Mouse (Mus musculus) brain, embryonic 14.5 days (tissue): ENCODE measurements around the gene Nbl1. TPM values are rescaled to one million over a fixed set of nuclear protein-coding genes. Genes with fewer than 3 reads are reported as not detected.

Source experiments
- DNase-seq: peaks from one replicate; pipeline ENCODE4 v3.0.0-alpha.2; 2011; ENCODE audit warnings: low read depth
- CTCF ChIP-seq: fragments of 200-500 bp; IDR thresholded peaks from 2 replicates; pipeline ENCODE4 v1.5.1; 2012; ENCODE audit warnings: inconsistent platforms, mild to moderate bottlenecking, moderate library complexity, borderline replicate concordance; ENCODE audit not compliant: insufficient read depth, insufficient read length; ENCODE audit errors: extremely low read depth
- POLR2A ChIP-seq: fragments of 200-500 bp; IDR thresholded peaks from 2 replicates; pipeline ENCODE4 v1.6.1; 2012; ENCODE audit warnings: mild to moderate bottlenecking, inconsistent platforms, borderline replicate concordance; ENCODE audit not compliant: poor library complexity, insufficient read depth, insufficient read length, severe bottlenecking; ENCODE audit errors: extremely low read depth
- polyA plus RNA-seq: library from polyadenylated mRNA; depleted of rRNA; stranded (reverse); fragments of >200 nt; gene quantifications from 2 replicates; pipeline ENCODE4 v1.2.3, GENCODE M21; 2012

Nbl1 gene
- polyA plus RNA-seq, 1 experiment, result 35.8 TPM

DNA sequence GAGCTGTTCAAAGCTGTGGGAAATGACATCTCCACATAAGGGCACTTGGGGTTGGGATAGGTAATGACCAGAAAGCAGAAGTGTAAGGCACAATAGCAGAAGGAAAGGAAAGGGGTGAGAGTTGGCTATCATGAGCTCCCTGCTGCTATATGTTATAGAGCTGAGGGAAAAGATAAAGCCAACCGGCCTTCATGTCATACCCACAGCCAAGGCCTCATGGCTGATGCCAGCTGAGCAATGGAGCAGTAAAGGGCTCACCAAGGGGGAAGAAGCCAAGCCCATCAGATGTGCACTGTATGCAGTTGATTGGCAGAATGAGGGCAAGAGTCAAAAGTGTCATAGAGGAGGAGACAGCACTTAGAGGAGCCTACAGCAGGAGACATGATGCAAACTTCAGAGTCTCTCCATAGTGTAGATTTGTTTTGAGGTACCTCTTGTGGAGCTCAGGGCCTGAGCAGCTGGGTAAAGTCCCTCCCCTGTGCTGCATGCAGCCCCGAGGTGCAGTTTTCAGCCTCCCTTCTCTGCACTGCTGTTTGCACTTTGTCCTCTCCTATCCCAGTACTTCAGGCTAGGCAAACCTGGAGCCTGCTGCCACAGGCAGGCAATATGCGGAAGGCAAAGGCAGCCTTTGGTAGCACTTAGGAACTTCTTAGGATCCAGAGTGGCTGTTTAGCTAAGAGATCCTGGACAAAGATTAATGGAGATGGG, 23.7 kb upstream of the Nbl1 start:
- TF ChIP-seq POLR2A (no peak), CTCF (no peak)
- DNase-seq, result peak; percentile 63

DNA sequence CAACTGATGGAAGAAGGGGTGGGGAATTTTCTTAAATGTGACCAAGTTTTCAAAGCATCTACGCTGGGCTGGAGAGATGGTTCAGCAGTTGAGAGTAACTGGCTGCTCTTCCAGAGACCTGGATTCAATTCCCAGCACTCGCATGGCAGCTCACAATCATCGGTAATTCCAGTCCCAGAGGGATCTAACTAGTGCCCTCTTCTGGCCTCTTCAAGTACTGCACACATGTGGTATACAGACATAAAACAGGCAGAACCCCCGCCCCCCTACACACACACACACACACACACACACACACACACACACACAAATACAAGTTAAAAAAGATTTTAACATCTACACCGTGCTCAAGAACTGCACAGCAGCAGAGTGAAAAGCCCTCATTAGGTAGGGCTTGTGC, 22.9 kb upstream of the Nbl1 start:
- TF ChIP-seq CTCF (peak; percentile 36; the same call in 1 of the 2 replicates), POLR2A (no peak)

DNA sequence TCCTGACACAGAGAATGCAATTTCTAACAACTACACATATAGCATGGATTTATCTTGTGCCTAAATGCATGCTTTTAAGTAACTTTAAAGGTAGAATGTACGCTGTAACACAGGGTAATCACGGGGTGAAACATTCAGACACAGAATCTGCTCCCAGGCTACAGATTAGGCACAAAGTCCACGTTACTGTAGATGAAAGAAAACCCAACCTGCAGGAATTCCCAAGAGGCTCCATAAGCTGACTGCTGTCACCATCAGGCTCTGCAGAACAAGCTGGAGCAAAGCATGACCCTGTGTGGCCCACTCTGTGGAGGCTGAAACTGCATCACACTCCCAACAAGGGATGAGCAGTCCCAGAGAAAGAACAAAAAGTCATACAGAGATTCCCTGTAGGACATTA, 19.7 kb upstream of the Nbl1 start:
- DNase-seq, result no peak
- TF ChIP-seq POLR2A, result no peak
- TF ChIP-seq CTCF, result no peak

More for the DNA sequence above, 22.9 kb upstream of the Nbl1 start:
- no peak for DNase-seq

DNA sequence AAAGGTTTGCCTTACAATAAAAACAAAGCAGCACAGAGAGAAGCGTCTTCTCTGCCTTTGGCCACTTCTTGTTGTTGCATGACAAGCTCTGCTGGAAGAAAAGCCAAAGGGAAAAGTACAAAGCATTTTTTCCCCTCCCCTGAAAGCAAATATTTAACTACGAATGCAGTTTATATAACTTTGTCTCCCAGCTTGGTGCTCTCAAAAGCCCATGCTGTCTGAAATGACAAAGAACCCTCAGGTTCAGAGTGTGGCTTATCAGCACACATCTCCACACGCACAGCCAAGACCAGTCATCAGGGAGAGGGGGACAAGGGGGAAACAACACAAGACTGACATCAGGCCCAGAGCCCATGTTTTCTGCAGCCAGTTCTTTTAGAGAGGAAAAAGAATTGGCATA, 18.6 kb upstream of the Nbl1 start:
- TF ChIP-seq POLR2A (no peak), CTCF (no peak)
- DNase-seq, result no peak

DNA sequence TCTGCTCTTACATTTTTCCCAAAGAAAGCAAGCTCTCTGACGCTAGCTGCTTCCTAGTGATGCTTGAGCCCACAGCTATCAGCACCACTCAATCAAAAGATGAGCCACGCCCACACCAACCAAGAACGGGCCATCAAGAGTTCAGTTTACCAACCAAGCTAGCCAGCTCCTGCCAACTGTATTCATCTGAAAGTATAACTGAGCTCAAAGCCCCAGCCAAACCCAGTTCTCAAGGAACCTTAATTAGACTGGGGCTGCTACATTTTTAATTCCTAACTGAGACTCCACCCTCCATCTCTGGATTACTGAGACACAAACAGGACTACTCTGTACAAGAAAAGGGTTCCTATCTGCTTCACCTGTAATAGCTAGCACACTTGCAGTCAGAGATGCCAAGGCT, 18.1 kb upstream of the Nbl1 start:
- no peak for DNase-seq
- TF ChIP-seq POLR2A (no peak), CTCF (no peak)

DNA sequence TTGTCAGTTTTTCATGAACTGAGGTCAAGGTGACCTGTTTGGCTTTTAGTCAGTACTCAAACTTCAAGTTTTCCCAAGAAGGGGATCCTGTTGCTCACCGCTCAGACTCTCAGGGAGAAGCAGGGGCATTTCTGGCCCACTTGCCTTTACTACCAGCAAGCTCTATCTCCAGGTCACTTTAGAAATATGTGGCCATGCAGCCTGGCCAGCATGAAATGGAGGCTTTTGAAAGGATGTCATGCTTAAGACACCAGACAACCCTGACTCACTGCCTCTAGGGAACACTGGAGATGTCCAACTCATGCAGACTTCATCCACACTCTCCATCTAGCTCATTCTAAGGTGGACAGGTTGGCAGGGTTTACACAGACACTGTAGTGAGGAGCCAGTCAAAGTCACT, 12.7 kb upstream of the Nbl1 start:
- DNase-seq, result no peak
- TF ChIP-seq POLR2A (no peak), CTCF (no peak)

DNA sequence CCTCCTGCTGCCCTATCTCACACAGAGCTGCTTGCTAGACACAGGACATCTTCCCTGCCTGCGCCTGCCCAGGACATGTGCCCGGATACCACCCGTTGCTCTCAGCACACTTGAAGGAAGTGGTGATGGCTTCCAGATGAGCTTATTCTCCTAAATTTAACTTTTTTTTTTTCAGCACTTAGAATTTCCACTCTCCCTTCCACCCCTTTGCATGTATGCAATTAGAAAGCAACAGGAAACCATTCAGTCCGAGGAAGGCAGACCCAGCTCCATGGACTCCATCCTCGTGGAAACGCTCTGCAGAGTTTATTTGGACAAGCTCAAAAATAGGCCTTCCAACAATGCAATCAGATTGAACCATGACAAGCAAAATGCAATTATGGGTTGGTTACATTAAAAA, 8.8 kb upstream of the Nbl1 start:
- TF ChIP-seq CTCF (no peak), POLR2A (no peak)
- DNase-seq, result no peak

DNA sequence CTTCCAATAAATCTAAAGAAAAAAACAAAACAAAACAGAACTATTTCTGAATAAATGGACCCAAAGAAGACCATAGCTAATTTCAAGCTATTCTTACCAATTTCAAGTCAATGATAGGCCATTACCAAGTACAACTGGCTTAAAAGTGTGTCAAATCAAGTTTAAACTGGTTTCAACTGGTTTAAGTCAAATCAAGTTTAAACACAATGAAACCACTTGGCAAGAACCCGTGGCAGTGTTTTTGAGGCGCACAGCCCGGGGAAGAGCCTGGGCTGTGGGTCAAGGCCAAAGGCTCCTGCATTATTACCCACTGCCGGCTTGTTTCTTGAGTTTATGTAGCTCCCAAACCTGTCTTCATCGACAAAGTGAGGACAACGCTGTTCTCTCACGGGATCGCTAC, 7.5 kb upstream of the Nbl1 start:
- no peak for DNase-seq
- TF ChIP-seq POLR2A (no peak), CTCF (no peak)

DNA sequence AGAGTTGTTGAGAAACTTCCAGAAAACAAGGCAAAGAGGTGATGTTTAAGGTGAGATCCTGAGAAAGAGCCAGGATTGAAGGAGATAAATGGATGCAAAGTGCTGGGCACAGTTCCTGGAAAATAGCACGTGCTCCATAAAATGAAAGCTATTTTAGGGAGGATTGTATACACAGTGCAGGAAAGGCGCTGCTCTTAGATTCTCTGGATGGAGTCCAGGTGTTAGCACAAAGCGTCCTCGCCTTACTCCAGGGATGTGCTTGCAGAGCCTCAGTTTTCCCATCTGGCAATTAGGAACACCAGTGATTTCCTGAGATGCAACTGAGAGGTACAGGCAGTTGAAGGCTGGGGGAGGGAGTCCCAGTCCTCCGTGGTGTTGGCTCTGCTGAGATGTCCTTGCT, 3.4 kb upstream of the Nbl1 start:
- DNase-seq, result no peak
- TF ChIP-seq POLR2A (no peak), CTCF (no peak)

DNA sequence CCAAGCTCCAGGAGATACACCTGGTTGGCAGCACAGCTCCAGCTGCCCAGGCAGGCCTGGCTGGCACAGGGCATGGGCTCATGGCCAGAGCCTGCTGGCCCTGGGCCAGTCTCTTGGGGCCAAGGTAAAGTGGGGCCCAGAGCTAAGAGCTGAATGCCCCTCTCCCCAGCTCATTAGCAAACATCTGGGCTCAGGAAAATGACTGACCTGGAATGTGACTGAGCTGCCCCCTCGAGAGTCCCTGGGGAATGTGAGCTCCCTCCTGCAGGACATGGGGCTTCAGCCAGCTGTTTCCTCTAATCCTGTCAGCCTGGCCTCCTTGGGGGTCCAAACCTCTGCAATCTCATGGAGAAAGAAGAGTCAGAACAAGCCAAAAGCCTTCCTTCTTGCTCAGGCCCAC, 2.6 kb upstream of the Nbl1 start:
- no peak for DNase-seq

DNA sequence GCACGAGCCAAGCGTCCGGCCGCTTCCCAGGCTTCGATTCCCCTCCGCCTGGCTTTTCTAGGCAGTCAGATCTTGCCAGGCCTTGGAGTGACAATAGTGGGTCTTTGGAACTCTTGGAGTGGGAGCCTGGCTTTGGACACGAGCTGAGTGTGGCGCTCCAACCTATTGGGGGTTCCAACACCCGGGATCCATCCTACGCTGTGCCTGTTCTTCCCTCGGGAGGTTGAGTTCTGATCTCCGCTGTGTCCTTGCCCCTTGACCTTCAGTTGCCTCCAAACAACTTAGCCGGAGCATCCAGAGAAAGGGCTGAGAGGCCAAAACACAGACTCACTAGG, 370 bp upstream of the Nbl1 start:
- no peak for DNase-seq
- no peak for TF ChIP-seq CTCF
- TF ChIP-seq POLR2A, result no peak

More for the DNA sequence above, 2.6 kb upstream of the Nbl1 start:
- TF ChIP-seq CTCF (no peak), POLR2A (no peak)

DNA sequence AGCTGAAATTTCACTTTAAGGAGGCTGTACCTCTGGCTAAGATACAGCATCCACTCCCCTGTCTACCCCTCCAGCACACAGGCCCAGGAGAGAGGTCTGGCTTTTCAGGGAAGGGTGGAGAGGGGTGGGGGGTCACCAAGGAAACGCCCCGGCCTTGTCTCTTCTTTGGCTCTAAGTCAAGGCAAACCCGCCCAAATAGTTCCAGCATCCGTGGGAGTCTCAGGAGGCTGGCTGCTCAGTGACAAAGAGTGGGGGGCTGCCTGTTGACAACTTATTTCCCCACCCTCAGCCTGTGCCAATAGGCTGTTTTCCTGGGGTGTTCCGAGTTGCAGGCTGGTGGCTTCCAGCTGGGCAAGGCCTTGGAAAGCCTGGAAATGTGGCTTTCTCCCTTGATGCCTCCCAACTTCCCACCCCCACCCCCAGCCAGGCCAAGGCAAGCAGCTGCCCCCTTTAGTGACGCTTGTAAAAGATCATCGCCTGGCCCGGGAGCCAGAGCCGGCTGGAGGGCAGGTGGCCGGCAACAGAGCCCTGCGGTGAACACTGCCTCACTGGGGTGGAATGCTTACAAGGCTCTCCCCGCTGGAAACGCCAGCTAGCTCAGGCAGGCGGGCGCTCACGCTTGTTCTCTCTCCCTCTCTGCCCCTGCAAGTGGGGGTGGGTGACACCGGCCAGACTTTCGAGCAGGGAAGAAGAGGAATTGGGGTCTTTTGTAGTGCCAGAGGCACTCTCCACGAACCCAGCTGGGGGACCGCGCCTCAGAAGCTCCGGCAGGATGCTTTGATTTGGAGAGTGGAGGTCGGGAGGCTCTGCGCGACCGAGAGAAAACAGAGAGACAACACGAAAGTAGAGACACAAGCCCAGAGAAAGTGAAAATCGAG, 1.1 kb downstream of the Nbl1 start:
- TF ChIP-seq POLR2A (no peak), CTCF (no peak)
- peak; percentile 66 for DNase-seq

DNA sequence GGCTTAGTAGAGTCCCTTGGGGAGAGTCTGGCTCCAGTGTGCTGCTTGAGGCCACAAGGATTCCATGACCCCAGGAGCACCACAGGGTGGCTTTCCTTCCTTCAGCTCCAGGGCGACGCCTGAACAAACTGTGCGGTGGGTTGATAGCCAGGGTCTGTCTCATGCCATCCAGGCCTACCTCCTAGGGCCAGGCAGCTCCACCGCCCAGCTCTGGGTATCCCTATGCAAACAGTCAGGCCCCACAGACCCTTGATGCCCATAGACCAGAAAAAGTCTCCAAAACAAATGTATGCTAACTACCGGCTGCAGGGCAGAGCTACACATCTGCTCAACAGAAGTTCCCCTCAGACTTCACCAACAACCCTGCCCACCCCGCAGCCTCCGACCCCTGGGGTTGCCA, 1.7 kb downstream of the Nbl1 start:
- TF ChIP-seq POLR2A (no peak), CTCF (no peak)
- DNase-seq, result no peak
